Mouse (Mus musculus) c-Kit-positive CD71-positive TER-119-positive erythroid progenitor cells, embryonic 14.5 days (primary cell): Measurements from ENCODE around the gene Mrpl58.

Experiments
- DNase-seq: peaks from one replicate; pipeline ENCODE4 v3.0.0-alpha.2; 2013; ENCODE audit warnings: low spot score

Mrpl58 gene

GRCm38 (mm10) chr11:115403338-115404124 lies at the start of gene Mrpl58:
Gene Mrpl58 (plus strand): TSS chr11:115403752.
- DNase-seq = peak; percentile 78

- DNase-seq = peak; percentile 68
Measured at GRCm38 (mm10) chr11:115354183-115354582, 49.4 kb upstream of the Mrpl58 start.

- DNase-seq = peak; percentile 55
Measured at GRCm38 (mm10) chr11:115358468-115358867, 45.1 kb upstream of the Mrpl58 start.

- DNase-seq = no peak
Measured at GRCm38 (mm10) chr11:115359293-115359692, 44.3 kb upstream of the Mrpl58 start.

- DNase-seq = no peak
Measured at GRCm38 (mm10) chr11:115359726-115360125, 43.8 kb upstream of the Mrpl58 start.

- DNase-seq = no peak
Measured at GRCm38 (mm10) chr11:115364136-115364535, 39.4 kb upstream of the Mrpl58 start.

- no peak for DNase-seq
Measured at GRCm38 (mm10) chr11:115366039-115366705, 37.4 kb upstream of the Mrpl58 start.

GRCm38 (mm10) chr11:115366706-115367394 lies 36.7 kb upstream of the Mrpl58 start:
- no peak for DNase-seq

- DNase-seq = peak; percentile 53
Measured at GRCm38 (mm10) chr11:115367395-115367944, 36.1 kb upstream of the Mrpl58 start, which contains the start of gene Hid1. Gene Hid1 (minus strand): TSS chr11:115367756.

GRCm38 (mm10) chr11:115370368-115370767 lies 33.2 kb upstream of the Mrpl58 start:
- no peak for DNase-seq

GRCm38 (mm10) chr11:115371354-115371753 lies 32.2 kb upstream of the Mrpl58 start:
- no peak for DNase-seq

- no peak for DNase-seq
Measured at GRCm38 (mm10) chr11:115372015-115372414, 31.5 kb upstream of the Mrpl58 start.

- no peak for DNase-seq
Measured at GRCm38 (mm10) chr11:115372737-115373136, 30.8 kb upstream of the Mrpl58 start.

GRCm38 (mm10) chr11:115373805-115374694 lies 29.5 kb upstream of the Mrpl58 start:
- DNase-seq = no peak

GRCm38 (mm10) chr11:115374695-115375425 lies 28.7 kb upstream of the Mrpl58 start:
- no peak for DNase-seq

- DNase-seq = no peak
Measured at GRCm38 (mm10) chr11:115376722-115377121, 26.8 kb upstream of the Mrpl58 start.

- no peak for DNase-seq
Measured at GRCm38 (mm10) chr11:115377254-115377653, 26.3 kb upstream of the Mrpl58 start.

- DNase-seq = no peak
Measured at GRCm38 (mm10) chr11:115377854-115378253, 25.7 kb upstream of the Mrpl58 start.

- DNase-seq = no peak
Measured at GRCm38 (mm10) chr11:115381276-115381675, 22.3 kb upstream of the Mrpl58 start.

GRCm38 (mm10) chr11:115381743-115382539 lies 21.6 kb upstream of the Mrpl58 start, which contains the start of gene Cdr2l:
Gene Cdr2l (plus strand): TSS chr11:115381916.
- no peak for DNase-seq
